Mouse (Mus musculus) CH12.LX (cell line): ENCODE results near the gene Hsp90ab1.

Experiments
- CTCF ChIP-seq, 2 experiments: IDR thresholded peaks in 1 of 2; conservative IDR thresholded peaks in 1 of 2; 2 replicates each; pipeline ENCODE4 v1.5.1; 2011 to 2012; ENCODE audit warnings: low read depth in 2 of 2, low read length in 2 of 2, improper control_type of control experiment in 1 of 2, inconsistent platforms in 1 of 2, mild to moderate bottlenecking in 1 of 2, moderate library complexity in 1 of 2
- E2F4 ChIP-seq: IDR thresholded peaks from 2 replicates; pipeline ENCODE4 v1.6.1; 2011; ENCODE audit warnings: low read depth, low read length, improper control_type of control experiment; ENCODE audit not compliant: insufficient replicate concordance
- ELF1 ChIP-seq: IDR thresholded peaks from 2 replicates; pipeline ENCODE4 v1.6.1; 2014; ENCODE audit warnings: low read depth, mild to moderate bottlenecking, inconsistent platforms, low read length, improper control_type of control experiment
- EP300 ChIP-seq: IDR thresholded peaks from 2 replicates; pipeline ENCODE4 v1.6.1; 2011; ENCODE audit warnings: low read length, improper control_type of control experiment
- ETS1 ChIP-seq: conservative IDR thresholded peaks from 2 replicates; pipeline ENCODE4 v1.6.1; 2012; ENCODE audit warnings: low read depth, mild to moderate bottlenecking, inconsistent platforms, low read length, improper control_type of control experiment, moderate library complexity
- MAZ ChIP-seq: IDR thresholded peaks from 2 replicates; pipeline ENCODE4 v1.6.1; 2012; ENCODE audit warnings: low read depth, mild to moderate bottlenecking, inconsistent platforms, low read length, improper control_type of control experiment, moderate library complexity
- MEF2A ChIP-seq: IDR thresholded peaks from 2 replicates; pipeline ENCODE4 v1.6.1; 2014; ENCODE audit warnings: low read depth, mild to moderate bottlenecking, inconsistent platforms, low read length, improper control_type of control experiment, borderline replicate concordance
- MYC ChIP-seq: IDR thresholded peaks from 2 replicates; pipeline ENCODE4 v1.6.1; 2011; ENCODE audit warnings: low read depth, mild to moderate bottlenecking, improper control_type of control experiment, low read length
- POLR2A ChIP-seq: IDR thresholded peaks from 2 replicates; pipeline ENCODE4 v1.6.1; 2011; ENCODE audit warnings: low read depth, mild to moderate bottlenecking, improper control_type of control experiment, low read length
- SMC3 ChIP-seq: IDR thresholded peaks from 2 replicates; pipeline ENCODE4 v1.6.1; 2011; ENCODE audit warnings: low read depth, low read length, improper control_type of control experiment
- USF2 ChIP-seq: conservative IDR thresholded peaks from 2 replicates; pipeline ENCODE4 v1.6.1; 2011; ENCODE audit warnings: low read depth, low read length, improper control_type of control experiment
- ZNF384 ChIP-seq: IDR thresholded peaks from 2 replicates; pipeline ENCODE4 v1.6.1; 2012; ENCODE audit warnings: low read depth, low read length, improper control_type of control experiment, inconsistent platforms

DNA sequence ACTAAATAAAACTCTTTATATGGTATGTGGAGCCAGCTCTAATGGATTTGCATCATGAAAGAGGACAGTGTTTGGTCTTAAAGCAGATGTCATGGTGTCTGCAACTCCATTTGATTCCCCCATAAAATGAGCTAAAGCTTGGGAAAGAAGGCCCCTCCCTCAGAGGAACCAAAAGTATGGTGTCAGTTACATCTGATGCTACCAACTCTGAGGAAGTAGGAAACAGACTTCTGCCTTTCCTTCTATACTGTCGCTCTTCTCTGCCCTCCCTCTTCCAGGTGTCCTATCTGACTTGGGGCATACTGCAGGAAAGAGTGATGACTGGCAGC, 7.1 kb downstream of the Hsp90ab1 start:
- TF ChIP-seq ETS1 (no peak), CTCF (conservative IDR thresholded peaks at IDR 0.05 in 1 of 2, IDR thresholded peaks at IDR 0.05 in 1 of 2; ENCODE audit: low read depth in 2 of 2, low read length in 2 of 2) (no peak), USF2 (no peak), MEF2A (no peak), EP300 (no peak), ZNF384 (no peak), POLR2A (no peak), E2F4 (no peak), MAZ (no peak), SMC3 (no peak), MYC (no peak), ELF1 (no peak)
